Mouse (Mus musculus): ENCODE data around the gene Acadl.

Acadl gene

DNA sequence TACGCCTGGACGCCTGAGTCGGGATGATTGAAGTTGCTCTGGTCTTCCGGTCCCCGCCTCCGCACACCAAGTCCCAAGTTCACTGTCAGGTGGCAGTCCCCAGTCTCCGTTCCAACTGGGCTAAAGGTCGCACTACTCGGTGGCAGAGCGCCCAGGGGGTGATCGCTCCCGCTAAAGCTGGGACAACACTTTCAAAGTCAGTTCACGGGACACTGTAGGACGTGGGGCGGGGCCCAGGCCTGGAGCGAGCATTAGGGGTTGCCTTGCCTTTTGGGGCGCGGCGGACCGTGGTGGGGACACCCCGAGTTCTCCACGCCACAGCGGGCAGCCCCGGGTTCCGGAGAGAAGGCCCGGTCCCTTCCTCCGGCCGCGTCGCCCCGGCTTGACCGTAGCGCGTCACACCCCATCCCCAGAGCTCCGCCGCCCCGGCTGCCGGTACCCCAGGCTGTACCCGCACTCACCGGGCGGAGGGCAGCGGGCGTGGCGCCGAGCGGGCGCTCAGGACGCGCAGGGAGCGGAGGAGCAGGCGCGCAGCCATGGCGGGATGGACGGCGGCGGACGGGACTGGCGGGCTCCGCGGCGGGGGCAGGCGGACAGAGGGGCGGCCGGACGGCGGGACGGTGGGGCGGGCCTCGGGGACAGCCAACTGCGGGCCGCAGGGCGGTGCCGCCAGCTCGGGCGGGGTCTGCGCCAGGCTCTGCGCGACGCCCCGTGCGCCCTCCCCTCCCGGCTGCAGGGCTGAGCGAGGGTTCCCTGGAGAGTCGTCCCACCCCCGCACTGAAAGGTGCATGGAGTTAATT, at the start of gene Acadl:
Gene Acadl, minus strand, starts transcription at position 566 of the 800 bp plus-strand sequence.
- DNase-seq (ENCODE audit: low read depth): peak; percentile 74

GRCm38 (mm10) chr1:66912305-66912704, 49.2 kb upstream of the Acadl start:
- DNase-seq (ENCODE audit: low read depth): no peak

DNA sequence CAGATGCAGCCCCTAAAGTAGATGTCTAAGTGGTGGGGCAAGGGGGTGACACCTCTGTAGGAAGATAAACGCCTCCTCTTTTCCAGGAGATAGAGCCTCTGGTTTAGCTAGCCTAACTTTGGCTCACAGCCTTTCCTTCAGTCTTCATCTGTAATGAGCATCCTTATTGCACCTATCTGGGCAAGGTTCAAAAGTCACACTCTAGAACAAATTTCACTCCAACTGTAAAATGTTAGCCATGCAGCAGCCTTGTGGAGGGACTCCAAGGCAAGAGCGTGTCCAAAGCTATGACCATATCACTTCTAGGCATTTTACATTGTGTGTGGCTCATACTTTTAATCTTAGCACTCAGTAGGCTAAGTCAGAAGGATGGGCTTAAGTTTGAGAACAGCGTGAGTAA, 39.5 kb upstream of the Acadl start:
- DNase-seq (ENCODE audit: low read depth): no peak

DNA sequence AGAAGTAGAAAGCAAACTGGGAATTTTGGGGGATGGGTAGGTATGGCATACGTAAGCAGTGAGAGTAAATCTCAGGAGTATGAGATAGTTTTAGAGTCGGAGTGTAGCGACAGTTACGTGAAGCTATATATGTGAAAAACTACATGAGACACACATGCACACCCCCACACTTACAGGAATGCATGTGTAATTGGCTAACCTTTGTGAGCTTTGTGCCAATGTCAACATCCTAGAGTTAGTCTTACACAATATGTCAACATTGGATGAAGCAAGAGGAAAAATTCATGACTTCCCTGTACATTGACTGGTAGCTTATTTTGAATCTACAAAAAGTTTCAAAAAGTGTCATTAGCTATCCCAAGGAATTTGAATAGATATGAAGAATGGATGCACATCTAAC, 37.9 kb upstream of the Acadl start:
- peak; percentile 36 for DNase-seq (ENCODE audit: low read depth)

GRCm38 (mm10) chr1:66898261-66898660, 35.2 kb upstream of the Acadl start:
- DNase-seq (ENCODE audit: low read depth): no peak

DNA sequence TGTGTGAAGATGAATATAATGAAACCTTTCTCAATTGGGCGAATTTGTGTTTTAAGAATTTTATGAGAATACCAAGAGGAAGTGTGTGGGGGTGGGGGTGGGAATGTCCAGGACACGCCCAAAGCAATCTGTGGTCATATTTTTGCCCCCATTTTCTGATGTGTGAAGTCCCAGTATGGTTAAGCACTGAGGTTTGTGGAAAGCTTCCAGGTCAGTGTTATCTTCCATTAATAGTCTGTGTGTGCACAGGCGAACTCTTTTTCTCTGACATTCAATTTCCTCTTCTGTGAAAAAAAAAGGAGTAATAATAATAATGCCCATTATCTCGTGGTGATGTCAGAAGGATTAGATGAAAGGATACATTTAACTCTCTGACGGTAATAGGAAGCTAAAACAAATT, 33.5 kb upstream of the Acadl start:
- no peak for DNase-seq (ENCODE audit: low read depth)

GRCm38 (mm10) chr1:66896125-66896524, 33.0 kb upstream of the Acadl start:
- peak; percentile 53 for DNase-seq (ENCODE audit: low read depth)

- peak; percentile 76 for DNase-seq (ENCODE audit: low read depth)
These were observed 32.7 kb upstream of the Acadl start for GRCm38 (mm10) chr1:66895837-66896118.

GRCm38 (mm10) chr1:66895093-66895836, 32.2 kb upstream of the Acadl start:
- DNase-seq (ENCODE audit: low read depth): no peak

- no peak for DNase-seq (ENCODE audit: low read depth)
These were observed 24.1 kb upstream of the Acadl start for GRCm38 (mm10) chr1:66887175-66887574.

- no peak for DNase-seq (ENCODE audit: low read depth)
These were observed 17.1 kb upstream of the Acadl start for GRCm38 (mm10) chr1:66880217-66880616.

DNA sequence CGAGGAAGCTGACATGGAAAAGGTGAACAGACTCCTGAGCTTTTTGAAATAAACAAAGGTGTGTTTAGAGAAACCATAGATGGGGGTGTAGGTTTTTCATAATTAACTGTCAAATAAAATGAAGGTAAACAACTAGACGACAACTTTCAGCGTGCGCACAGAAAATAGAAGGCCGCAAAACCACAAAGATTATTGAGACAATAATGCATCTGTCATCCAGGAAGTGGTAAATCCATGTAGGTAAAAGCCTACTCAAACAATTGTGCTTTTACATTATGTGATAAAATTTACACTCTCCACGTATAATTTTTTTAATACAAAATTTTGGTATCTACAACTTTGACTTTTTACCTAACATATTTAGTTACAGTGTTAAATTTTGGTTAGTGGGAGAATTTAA, 11.7 kb upstream of the Acadl start:
- DNase-seq (ENCODE audit: low read depth): no peak

DNA sequence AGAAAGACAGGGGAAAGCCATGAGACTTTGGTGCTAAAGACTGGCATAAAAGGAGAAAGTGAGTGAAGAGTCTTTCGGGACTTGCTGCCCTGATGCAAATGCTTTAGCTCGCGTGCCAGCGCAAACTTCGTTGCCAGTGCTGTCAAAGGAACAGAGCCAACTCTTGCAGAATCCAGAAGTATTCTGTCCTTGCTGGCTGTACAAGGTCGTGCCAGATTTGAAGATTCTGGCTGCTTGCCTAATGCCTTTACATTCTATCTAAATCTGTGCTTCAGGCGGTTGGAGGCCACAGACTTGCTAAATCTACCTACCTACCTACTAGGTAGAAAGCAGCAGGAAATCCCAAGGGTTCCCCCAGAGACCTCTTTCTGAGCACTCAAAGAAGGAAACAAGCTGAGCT, 8.5 kb upstream of the Acadl start:
- peak; percentile 28 for DNase-seq (ENCODE audit: low read depth)

DNA sequence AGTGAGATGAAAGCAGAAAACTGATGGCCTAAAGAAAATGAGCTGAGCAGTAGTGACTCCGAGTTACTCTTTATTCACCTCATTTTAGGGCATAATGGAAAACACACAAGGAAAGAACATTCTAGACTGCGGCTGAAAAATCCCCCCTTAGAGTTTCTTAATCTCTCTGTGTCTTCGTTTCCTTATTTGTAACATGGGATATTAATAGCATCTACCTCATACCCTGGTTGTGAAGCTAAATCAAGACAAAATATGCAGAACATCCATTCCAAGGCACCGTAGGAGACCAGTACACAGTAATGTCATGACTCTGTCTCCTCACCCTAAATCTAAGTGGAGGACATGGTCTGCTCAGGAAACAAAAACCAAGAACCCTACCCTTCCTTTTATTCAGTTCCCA, 2.6 kb upstream of the Acadl start:
- no peak for DNase-seq (ENCODE audit: low read depth)

GRCm38 (mm10) chr1:66863741-66864495, 841 bp upstream of the Acadl start:
- DNase-seq (ENCODE audit: low read depth): no peak

GRCm38 (mm10) chr1:66861764-66862672, 1.1 kb downstream of the Acadl start:
- peak; percentile 74 for DNase-seq (ENCODE audit: low read depth)

DNA sequence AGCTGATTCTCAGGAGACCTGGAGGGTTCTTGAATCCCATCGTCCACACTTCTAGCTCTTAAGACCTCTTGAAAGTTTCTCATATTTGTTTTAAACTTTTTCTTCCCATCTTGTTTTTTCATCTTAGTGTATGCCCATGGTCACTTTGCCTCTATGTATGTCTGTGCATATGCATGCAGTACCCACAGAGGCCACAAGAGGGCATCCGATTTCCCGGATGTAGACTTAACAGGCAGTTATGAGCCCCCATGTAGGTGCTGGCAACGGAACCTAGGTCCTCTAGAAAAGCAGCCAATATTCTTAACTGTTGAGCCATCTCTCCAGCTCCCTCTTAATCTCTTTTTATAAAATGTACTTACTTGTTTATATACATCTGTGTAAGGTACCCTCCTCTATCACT, 15.6 kb downstream of the Acadl start:
- DNase-seq (ENCODE audit: low read depth): no peak

GRCm38 (mm10) chr1:66845690-66846318, 17.3 kb downstream of the Acadl start:
- peak; percentile 62 for DNase-seq (ENCODE audit: low read depth)

DNA sequence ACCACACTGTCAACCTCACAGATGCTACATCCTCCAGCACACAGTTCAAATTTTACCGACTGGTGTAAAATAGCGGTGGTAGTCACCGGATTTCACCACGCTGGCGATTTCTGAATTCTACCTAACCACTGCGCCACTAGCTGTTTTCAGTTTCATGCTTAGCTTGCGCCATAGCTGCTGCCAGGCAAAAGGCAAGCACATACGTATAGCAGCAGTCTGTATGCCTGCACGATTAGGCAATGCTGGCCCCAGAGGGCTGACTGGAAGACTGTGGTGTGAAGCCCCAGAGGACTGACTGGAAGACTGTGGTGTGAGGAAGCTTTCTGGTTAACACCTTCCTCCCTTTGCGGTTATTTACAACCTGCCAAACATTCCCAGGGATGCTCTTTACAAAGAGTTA, 21.1 kb downstream of the Acadl start:
- no peak for DNase-seq (ENCODE audit: low read depth)

GRCm38 (mm10) chr1:66841510-66841909, 21.6 kb downstream of the Acadl start:
- no peak for DNase-seq (ENCODE audit: low read depth)

GRCm38 (mm10) chr1:66839755-66840438, 23.2 kb downstream of the Acadl start:
- DNase-seq (ENCODE audit: low read depth): peak; percentile 23

All from NIH3T3 (cell line).